ENCODE assay signal across 8 mouse cellular contexts in the genomic region with DNA sequence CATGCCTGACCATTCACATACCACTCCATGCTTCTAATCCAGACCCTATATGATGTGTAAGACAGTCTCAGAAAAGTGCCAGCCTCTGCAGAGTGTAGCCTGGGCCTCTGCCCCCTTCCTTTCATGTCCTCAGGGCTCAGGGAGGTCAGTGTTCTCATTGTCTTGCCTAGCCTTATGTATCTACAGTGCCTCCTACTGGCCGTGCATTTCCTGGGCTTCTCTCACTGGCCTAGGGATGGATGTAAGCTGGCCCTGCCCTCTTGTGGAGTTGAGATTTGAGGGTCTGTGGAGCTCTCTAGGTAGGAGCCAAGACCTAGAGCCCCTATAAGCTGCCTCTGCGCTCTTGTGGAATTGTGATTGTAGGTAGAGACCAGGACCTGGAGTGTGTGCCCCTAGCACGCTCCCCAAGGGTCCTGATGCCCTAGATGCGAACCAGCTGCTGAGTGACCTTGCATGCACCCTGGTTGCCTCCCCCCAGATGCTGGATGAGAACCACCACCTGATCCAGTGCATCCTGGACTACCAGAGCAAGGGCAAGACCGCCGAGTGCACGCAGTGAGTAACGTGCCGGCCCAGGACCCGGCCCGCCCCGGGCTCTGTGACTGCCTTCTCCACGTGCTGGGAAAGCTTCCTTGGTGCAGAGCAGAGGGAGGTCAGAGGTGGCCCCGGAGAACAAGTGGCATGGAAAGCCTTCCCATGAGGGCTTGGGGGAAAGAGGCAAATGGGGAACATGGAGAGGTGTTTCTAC. TPM values are rescaled to one million over a fixed set of nuclear protein-coding genes. Genes with fewer than 3 reads are reported as not detected.
DNase-seq lines count a peak whose midpoint lies in the region; ATAC-seq and TF ChIP-seq lines count a peak whose summit lies in the region.

No protein-coding gene starts in this region.

- no peak overlapping the region for H3K9ac ChIP-seq in hindbrain, embryonic 16.5 days (ENCODE audit: low read depth, low read length)
- no peak overlapping the region for H3K9ac ChIP-seq in liver, postnatal 0 days (replicated peaks)

- no peak for ATAC-seq in hindbrain, embryonic 16.5 days
- no peak; the same call in 1 of the 2 replicates for ATAC-seq in liver, postnatal 0 days

- H3K36me3 ChIP-seq in hindbrain, embryonic 10.5 days, result peaks cover 73% of the 10 kb centered on the region
- peaks cover 29% of the 10 kb centered on the region for H3K36me3 ChIP-seq in hindbrain, embryonic 16.5 days (ENCODE audit: control insufficient read depth, insufficient read depth, low read length)
- H3K36me3 ChIP-seq in liver, postnatal 0 days (replicated peaks; ENCODE audit: insufficient read depth, low read length), result peaks cover 6% of the 10 kb centered on the region

- no peak overlapping the region for H3K4me3 ChIP-seq in hindbrain, embryonic 10.5 days
- H3K4me3 ChIP-seq in hindbrain, embryonic 16.5 days (ENCODE audit: low read length), result no peak overlapping the region
- no peak overlapping the region for H3K4me3 ChIP-seq in liver, postnatal 0 days (ENCODE audit: low read depth, low read length)

- 90% methylated on average over 14 of the region's 14 CpGs for WGBS in hindbrain, embryonic 10.5 days
- WGBS in hindbrain, embryonic 16.5 days, result 91% methylated on average over 14 of the region's 14 CpGs
- 88% methylated on average over 14 of the region's 14 CpGs for WGBS in liver, postnatal 0 days (ENCODE audit: insufficient replicate concordance)

- DNase-seq in hindbrain, embryonic 10.5 days (ENCODE audit: low spot score), result peak; percentile 38
- peak; percentile 43 to 47 for DNase-seq in B cell, adult 2 months
- DNase-seq in MN1 (ENCODE audit: low spot score), result peak; percentile 58
- DNase-seq in liver, postnatal 0 days, result no peak
- peak; percentile 74 for DNase-seq in thymus, postnatal 4 days
- DNase-seq in adrenal gland, postnatal 25 days, result no peak
- no peak for DNase-seq in layer of hippocampus, adult 9-11 months

- TF ChIP-seq EP300 in liver, postnatal 0 days (IDR thresholded peaks at IDR 0.05; ENCODE audit: low read depth), result no peak

- H3K27me3 ChIP-seq in hindbrain, embryonic 10.5 days (ENCODE audit: insufficient read depth, poor library complexity, severe bottlenecking), result no peaks in the 10 kb centered on the region
- H3K27me3 ChIP-seq in hindbrain, embryonic 16.5 days (replicated peaks; ENCODE audit: control insufficient read depth, insufficient read depth, low read length), result no peaks in the 10 kb centered on the region
- H3K27me3 ChIP-seq in liver, postnatal 0 days (ENCODE audit: insufficient read depth, low read length), result no peaks in the 10 kb centered on the region

- H3K27ac ChIP-seq in hindbrain, embryonic 10.5 days, result peak overlapping the region; percentile 36; the same call in 1 of the 2 replicates
- H3K27ac ChIP-seq in hindbrain, embryonic 16.5 days (ENCODE audit: low read depth, low read length), result no peak overlapping the region
- no peak overlapping the region for H3K27ac ChIP-seq in liver, postnatal 0 days (ENCODE audit: low read depth)

- H3K4me1 ChIP-seq in hindbrain, embryonic 10.5 days (replicated peaks), result peaks cover 8% of the 10 kb centered on the region; the same call in 1 of the 2 replicates
- H3K4me1 ChIP-seq in hindbrain, embryonic 16.5 days (ENCODE audit: control insufficient read depth, insufficient read depth, low read depth, low read length), result no peaks in the 10 kb centered on the region
- no peaks in the 10 kb centered on the region for H3K4me1 ChIP-seq in liver, postnatal 0 days (ENCODE audit: insufficient read depth)

- peak; percentile 61 for TF ChIP-seq CTCF in liver, postnatal 0 days (IDR thresholded peaks at IDR 0.05; ENCODE audit: low read depth)

- H3K9me3 ChIP-seq in hindbrain, embryonic 10.5 days, result no peaks in the 10 kb centered on the region
- H3K9me3 ChIP-seq in hindbrain, embryonic 16.5 days (ENCODE audit: control insufficient read depth, low read length), result no peaks in the 10 kb centered on the region
- no peaks in the 10 kb centered on the region for H3K9me3 ChIP-seq in liver, postnatal 0 days (ENCODE audit: low read length)

- H3K4me2 ChIP-seq in hindbrain, embryonic 16.5 days (ENCODE audit: low read length), result no peak overlapping the region
- H3K4me2 ChIP-seq in liver, postnatal 0 days (ENCODE audit: low read depth, low read length), result no peak overlapping the region

RNA-seq across cellular contexts. Expression of a gene that starts 9.9 kb away (rescaled TPM):
- polyA plus RNA-seq in hindbrain, embryonic 10.5 days (2016; fragmentation: Nextera tagmentation; extraction: Ambion mirVana), result 10.0 and 14.7 TPM in 2 replicates
- polyA plus RNA-seq in hindbrain, embryonic 16.5 days (2015; fragmentation: Nextera tagmentation; extraction: Ambion mirVana), result 53.0 and 61.1 TPM in 2 replicates
- 0.50 and 0.62 TPM in 2 replicates for polyA plus RNA-seq in liver, postnatal 0 days (2015; fragmentation: Nextera tagmentation; extraction: Ambion mirVana)
- total RNA-seq in adrenal gland, postnatal 25 days (2021), result 10.9 and 13.6 TPM in 2 replicates

RNA-seq across cellular contexts. Expression of a gene that starts 9.9 kb away (rescaled TPM):
- polyA plus RNA-seq in hindbrain, embryonic 10.5 days (2016; fragmentation: Nextera tagmentation; extraction: Ambion mirVana), result 794 and 830 TPM in 2 replicates
- polyA plus RNA-seq in hindbrain, embryonic 16.5 days (2015; fragmentation: Nextera tagmentation; extraction: Ambion mirVana), result 514 and 534 TPM in 2 replicates
- 264 and 278 TPM in 2 replicates for polyA plus RNA-seq in liver, postnatal 0 days (2015; fragmentation: Nextera tagmentation; extraction: Ambion mirVana)
- total RNA-seq in adrenal gland, postnatal 25 days (2021), result 240 and 254 TPM in 2 replicates

RNA-seq across cellular contexts. Expression of a gene that starts 18.2 kb away (rescaled TPM):
- polyA plus RNA-seq in hindbrain, embryonic 10.5 days (2016; fragmentation: Nextera tagmentation; extraction: Ambion mirVana), result 33.9 TPM in 2 replicates
- polyA plus RNA-seq in hindbrain, embryonic 16.5 days (2015; fragmentation: Nextera tagmentation; extraction: Ambion mirVana), result 33.1 and 33.2 TPM in 2 replicates
- 9.6 and 9.8 TPM in 2 replicates for polyA plus RNA-seq in liver, postnatal 0 days (2015; fragmentation: Nextera tagmentation; extraction: Ambion mirVana)
- 21.4 and 23.1 TPM in 2 replicates for total RNA-seq in adrenal gland, postnatal 25 days (2021)

RNA-seq across cellular contexts. Expression of a gene that starts 27.4 kb away (rescaled TPM):
- 9.4 and 12.9 TPM in 2 replicates for polyA plus RNA-seq in hindbrain, embryonic 10.5 days (2016; fragmentation: Nextera tagmentation; extraction: Ambion mirVana)
- 9.3 and 17.8 TPM in 2 replicates for polyA plus RNA-seq in hindbrain, embryonic 16.5 days (2015; fragmentation: Nextera tagmentation; extraction: Ambion mirVana)
- polyA plus RNA-seq in liver, postnatal 0 days (2015; fragmentation: Nextera tagmentation; extraction: Ambion mirVana), result 1.6 and 1.7 TPM in 2 replicates
- 45.1 and 47.4 TPM in 2 replicates for total RNA-seq in adrenal gland, postnatal 25 days (2021)

RNA-seq across cellular contexts. Expression of a gene that starts 52.1 kb away (rescaled TPM):
- polyA plus RNA-seq in hindbrain, embryonic 10.5 days (2016; fragmentation: Nextera tagmentation; extraction: Ambion mirVana), result 1.5 and 4.2 TPM in 2 replicates
- 2.1 and 2.7 TPM in 2 replicates for polyA plus RNA-seq in hindbrain, embryonic 16.5 days (2015; fragmentation: Nextera tagmentation; extraction: Ambion mirVana)
- polyA plus RNA-seq in liver, postnatal 0 days (2015; fragmentation: Nextera tagmentation; extraction: Ambion mirVana), result not detected in 2 replicates
- 0.49 TPM in 1 of 2 replicates, not detected in the other for total RNA-seq in adrenal gland, postnatal 25 days (2021)

Comparison
In these comparisons a context has a peak if more than half of its experiments do, and no peak if none do; other contexts are left out.
1. DNase-seq: peak in hindbrain, embryonic 10.5 days (single experiment), B cell, adult 2 months (2 of 2), MN1 (single experiment) and thymus, postnatal 4 days (single experiment); none in liver, postnatal 0 days (single experiment), adrenal gland, postnatal 25 days (single experiment) and layer of hippocampus, adult 9-11 months (single experiment).